Mouse (Mus musculus) fat pad, adult 2 months (tissue): ENCODE data around the gene Serinc2.
A peak's percentile ranks its signal among the peaks of the same experiment; 100 is the strongest.
"Not testable (repeated sequence)": the region's sequence is repeated elsewhere in the genome, so short reads cannot be mapped to it uniquely, and the experiment has no call there.

Experiments used
- DNase-seq: peaks from one replicate; pipeline ENCODE4 v3.0.0-alpha.2; 2011; ENCODE audit warnings: low read depth, low spot score; ENCODE audit errors: extremely low read depth

Gene Serinc2

DNA sequence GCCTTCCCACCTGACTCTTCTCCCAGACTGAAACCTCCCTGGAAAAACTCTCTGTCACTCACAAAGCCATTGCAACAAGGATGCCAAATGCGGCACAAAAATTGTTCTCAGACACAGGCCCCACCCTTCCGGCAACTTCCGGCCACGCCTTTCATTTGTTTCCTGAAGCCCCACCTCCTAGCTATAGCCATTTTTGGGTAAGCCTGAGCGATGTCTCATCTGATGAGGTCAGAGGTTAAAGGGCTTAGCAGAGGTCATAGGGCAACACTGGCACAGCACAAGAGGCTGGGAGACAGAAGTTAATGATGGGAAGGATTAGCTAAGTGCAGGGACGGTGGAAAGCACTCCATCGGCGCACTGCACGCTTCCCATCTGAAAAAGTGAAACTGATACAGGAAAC lies 12.4 kb downstream of the Serinc2 start:
- DNase-seq: no peak

DNA sequence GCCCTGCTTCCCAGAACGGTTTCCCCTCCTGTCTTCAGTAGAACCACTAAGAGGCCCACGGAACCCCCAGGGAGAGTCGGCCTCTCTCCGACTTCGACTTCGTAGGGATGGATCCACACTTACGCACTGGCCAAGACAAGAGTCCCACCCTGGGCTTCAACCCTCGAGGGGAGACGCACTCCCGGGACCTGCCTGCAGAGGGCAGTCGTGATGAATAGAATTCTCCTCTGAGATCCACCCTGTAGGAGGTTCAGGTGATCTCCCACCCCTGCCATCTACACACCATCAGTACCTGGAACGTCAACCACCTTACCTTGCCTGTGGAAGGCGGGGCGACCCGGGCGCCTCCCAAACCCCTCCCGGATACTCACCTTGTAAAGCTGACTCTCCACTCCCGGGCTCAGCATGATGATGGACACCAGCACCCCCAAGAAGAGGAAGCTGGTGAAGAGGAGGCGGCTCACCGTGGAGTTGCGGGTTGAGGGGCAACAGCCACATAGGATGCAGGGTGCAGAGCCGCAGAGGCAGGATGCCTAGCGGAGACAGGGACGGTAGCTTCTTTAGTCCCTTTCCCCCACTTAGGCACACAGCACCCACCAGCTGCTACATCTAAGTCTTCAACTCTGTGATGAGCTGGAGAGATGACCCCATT lies 14.2 kb downstream of the Serinc2 start:
- DNase-seq: no peak

DNA sequence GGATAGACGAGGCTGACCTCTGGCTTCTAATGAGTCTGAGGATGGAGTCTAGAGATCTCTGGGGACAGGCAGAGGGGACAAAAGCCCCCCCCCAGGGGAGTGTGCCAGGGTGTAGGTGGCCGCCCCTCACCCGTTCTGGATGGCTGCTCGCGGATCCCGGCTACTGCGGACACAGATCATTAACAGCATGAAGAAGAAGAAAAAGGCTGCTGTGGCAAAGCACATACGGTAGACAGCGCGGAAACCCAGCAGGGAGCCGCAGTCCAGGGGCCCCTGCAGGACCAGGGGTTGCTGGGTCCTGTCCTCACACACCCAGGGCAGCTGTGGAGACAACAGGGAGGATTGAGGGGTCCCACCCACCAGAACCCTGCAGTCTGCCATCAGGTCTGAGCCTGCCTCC lies 14.9 kb downstream of the Serinc2 start:
- DNase-seq: no peak

DNA sequence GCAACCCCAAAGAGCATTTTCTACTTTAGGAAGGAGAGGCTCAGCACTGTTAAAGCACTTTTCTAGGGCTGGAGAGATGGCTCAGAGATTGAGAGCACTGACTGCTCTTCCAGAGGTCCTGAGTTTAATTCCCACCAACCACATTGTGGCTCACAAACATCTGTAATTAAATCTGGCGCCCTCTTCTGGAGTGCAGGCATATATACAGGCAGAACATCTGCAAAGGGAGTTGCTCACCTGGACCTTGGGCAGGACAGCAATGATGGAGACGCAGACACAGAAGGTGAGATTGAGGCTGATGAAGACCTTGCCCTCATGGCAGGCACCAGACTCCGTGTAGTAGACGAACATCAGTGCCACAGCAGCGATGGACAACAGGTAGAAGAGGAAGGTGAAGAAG lies 18.6 kb downstream of the Serinc2 start:
- no peak for DNase-seq

DNA sequence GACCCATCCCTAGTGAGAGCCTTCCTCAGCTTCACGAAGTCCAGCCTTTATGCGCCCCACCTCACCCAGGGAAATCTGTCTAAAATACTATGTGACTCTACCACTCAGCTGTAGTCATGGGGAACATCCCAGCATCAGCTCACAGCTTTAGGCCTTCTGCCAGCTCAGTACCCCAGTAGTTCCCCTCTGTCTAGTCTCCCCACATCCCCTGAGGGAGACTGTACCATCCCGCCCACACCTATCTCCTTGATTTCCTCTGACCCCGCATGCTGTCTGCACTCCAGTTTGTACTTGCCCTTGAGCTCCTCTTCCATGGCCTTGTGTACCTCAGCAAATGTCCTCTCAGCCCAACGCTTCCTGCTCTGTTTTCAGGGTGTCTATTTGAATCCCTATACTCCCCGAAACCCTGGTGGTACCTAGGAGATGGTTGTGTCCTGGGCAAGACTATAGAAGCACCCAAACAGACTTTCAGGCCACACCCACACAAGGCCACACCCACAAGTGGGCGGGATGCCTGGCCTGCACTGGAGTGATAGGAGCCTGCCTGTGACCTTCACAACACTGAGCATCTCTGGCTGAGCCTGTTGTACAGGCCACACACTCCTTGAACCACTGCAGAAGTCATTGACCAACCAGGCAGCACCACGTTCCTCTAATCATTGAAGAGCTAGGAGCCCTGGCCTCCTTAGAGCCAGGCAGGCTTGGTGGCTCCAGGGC lies 26.4 kb downstream of the Serinc2 start:
- no peak for DNase-seq

DNA sequence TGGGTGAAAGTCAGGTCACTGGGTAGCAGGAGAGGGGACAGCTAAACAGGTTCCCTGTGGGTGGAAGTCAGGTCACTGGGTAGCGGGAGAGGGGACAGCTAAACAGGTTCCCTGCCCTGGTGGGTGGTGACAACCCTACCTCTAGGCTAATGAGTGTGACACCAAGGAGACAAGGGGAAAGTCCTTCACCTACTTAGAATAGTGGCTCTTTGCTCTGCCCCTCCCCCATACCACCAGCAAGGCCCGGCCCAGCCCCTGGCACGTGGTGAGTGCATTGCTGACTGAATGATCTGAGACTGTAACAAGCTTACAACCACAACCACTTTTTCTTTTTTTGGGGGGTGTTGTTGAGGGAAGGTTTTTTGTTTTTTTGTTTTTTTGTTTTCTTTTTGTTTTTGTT lies 27.2 kb downstream of the Serinc2 start:
- no peak for DNase-seq

DNA sequence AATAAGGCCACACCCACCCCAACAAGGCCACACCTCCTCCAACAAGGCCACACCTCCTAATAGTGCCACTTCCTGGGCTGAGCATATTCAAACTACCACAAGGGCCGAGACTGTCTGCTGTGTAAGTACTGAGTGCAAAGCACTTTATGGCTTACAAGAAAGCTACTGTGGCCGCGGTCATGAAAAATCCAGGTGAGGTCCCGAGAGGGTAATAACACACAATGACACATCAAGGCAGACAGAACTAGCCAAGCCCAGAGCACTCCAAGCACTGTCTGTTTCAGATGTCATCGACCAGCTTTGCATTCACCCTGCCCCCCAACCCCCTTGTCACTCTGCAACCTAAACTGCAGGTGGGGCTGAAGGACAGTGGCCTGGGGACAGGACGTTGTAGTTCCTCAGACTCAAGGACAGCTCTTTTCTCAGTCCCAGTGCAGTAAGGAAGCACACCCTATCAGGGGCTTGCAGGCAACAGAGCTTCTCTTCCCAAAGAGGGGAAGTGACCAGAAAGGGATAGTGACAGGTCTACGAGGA lies 27.8 kb downstream of the Serinc2 start:
- no peak for DNase-seq

DNA sequence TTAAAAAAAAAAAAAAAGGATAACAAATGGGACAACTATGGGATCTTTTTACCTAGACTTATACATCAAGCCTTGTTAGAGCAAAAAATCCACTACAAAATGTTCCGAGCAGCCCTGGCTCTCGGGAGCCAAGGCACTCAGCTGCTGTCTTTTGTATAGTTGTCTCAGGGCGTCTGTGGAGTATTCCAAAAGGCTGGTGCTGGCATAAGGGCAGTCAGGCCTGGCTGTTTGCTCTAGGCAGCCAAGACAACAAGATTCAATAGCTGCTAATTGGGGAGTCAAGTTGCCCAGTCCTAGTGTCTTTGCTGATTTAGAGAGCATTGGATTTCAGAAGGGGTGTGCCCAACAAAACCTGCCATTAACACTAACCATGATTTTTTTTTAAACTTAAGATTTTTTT lies 30.4 kb downstream of the Serinc2 start:
- no peak for DNase-seq

DNA sequence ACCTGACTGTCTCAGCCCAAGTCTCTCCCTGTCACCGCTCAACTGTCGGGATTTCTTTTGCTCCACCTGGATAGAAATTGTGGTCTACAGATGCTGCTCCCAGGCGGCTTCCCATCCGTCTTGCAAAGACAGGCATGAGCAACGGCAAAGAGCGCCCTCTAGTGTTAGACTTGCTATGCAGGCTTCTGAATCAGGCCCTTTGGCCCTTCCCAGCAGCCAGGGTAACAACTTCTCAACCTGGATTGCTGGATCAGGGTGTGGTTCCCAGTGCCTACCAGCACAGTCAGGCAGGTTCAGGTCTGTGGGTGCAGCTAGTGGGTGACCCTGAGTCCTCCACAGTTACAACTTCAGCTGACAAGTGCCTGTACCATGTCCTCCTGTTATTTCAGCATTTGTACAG lies 32.9 kb downstream of the Serinc2 start:
- peak; percentile 19 for DNase-seq

DNA sequence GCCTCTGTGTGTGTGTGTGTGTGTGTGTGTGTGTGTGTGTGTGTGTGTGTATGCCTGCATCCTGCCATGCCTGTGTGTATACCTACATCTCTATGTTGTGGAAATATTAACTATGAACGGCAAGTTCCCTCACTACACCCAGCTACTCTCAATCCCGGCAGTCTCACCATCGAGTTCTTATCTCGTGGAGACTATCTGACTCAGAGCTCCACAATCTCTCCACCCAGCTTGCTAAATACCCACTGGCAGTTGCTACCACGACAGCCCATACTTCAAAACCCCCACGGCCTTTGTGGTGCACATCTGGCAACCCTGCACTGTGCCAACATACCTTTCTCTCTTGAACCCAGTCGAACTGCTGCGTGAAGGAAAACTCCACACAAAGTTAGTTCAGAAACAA lies 34.3 kb downstream of the Serinc2 start:
- DNase-seq: no peak

DNA sequence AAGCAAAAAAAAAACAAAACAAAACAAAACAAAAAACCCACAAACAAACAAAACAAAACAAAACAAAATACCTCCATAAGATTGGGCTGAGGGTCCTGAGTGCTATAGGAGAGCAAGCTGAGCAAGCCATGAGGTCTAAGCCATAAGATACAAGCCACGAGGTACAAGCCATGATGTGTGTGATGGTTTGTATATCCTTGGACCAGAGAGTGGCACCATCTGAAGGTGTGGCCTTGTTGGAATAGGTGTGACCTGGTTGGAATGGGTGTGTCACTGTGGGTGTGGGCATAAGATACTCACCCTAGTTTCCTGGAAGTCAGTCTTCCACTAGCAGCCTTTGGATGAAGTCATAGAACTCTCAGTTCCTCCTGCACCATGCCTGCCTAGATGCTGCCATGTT lies 35.4 kb downstream of the Serinc2 start:
- not testable (repeated sequence) for DNase-seq

DNA sequence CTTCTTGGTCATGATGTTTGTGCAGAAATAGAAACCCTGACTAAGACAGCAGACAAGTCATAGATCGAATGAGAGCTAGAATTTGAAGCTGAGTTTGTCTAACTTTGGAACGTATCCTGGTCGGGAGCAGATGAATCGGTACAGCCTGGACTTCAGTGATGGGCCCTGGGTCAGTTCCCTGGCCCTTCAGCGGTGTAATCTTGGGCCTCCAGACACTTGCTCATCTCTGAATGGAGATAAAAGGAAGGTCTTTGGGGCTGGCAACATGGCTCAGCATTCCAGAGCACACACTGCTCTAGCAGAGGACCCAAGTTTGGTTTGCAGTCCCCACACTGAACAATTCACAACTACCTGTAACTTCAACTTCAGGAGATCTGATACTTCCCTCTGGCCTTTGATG lies 36.0 kb downstream of the Serinc2 start:
- no peak for DNase-seq

DNA sequence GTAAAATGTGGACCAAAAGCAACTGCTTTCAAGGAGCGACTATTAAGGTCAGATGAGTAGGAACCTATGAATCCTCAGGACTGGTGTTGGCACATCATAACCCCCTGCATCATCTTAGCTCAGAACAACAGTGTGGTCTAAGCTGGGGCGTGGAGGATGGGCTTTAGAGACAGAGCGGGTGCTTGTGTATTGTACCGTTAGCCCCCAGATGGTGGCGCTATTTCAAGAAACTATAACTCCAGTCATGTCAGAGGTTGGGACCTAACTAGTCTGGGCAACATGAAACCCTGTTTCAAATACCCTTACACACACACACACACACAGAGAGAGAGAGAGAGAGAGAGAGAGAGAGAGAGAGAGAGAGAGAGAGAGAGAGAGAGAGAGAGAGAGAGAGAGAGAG lies 38.3 kb downstream of the Serinc2 start:
- DNase-seq: no peak

DNA sequence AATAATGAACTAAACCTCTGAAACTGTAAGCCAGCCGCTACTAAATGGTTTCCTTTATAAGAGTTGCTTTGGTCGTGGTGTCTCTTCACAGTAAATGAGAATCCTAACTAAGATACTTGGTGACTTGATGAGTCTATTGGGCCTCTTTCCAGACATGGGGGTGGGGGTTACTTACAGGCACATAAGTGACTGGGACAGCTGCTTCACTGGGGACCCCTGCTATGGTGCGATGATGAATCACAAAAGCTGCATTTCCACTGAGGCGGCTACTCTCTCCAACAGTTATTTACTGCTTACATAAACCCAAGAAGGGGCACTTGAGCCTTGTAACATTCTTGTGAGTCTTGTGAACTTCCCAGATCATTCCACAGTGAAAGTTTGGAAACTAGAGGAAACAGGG lies 41.4 kb downstream of the Serinc2 start:
- no peak for DNase-seq

DNA sequence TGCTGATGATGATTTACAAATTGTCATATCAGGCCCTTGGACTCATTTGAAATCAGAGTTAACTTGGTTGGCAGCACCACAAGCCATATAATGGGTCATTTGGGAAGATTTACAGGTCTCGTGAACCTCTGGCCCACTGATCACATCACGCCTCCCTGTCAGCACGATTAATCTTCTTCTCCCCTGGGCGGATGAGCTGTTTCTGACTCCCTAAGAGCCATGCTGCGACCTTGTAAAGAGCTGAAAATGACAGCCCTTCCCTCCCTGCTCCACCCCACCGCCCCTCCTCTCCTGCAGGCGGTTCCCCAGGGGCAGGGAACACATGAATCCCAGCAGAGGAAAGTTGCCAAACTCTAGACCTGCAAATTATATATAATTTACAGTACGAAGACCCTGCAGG lies 42.6 kb downstream of the Serinc2 start:
- DNase-seq: no peak

DNA sequence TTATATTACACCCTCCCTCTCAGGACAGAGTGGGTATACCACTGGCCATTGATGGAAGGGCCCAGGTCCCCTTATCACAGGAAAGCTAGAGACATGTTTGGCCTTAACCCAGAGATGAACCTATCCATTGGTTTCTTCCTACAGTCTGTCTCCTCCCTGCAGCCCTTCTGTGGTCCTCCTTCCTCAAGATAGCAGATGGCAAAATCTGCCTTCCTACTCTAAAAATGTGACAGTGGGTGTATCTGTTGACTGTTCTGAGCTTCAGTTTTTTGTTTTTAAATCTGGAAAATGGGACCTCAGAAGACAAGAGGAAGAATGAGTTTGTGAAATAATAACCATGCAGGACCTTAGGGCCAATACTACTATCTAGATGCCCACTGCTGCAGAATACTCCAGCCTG lies 54.9 kb downstream of the Serinc2 start:
- DNase-seq: no peak

DNA sequence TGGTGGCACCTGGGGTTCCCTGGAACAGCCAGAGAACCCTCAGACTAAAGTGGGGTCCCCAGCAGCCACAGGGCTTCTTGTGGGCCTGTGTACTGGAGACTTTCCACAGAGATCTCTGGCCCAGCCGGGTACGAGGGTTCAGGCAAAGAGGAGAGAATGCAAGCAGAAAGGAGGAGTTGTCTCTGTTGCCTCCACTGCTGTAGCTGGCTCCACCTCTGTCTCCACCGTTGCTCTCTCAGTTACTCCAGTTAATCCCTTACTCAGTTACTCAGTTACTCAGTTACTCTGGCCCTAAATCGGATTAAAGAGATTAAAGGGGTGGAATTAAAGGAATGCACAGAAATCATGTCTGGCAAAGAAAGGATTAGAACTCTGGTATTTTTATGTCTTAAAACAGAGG lies 56.8 kb downstream of the Serinc2 start, which contains the start of gene Gm853:
Gene Gm853 (minus strand): TSS at position 223 of the 400 bp plus-strand sequence.
- DNase-seq: no peak

DNA sequence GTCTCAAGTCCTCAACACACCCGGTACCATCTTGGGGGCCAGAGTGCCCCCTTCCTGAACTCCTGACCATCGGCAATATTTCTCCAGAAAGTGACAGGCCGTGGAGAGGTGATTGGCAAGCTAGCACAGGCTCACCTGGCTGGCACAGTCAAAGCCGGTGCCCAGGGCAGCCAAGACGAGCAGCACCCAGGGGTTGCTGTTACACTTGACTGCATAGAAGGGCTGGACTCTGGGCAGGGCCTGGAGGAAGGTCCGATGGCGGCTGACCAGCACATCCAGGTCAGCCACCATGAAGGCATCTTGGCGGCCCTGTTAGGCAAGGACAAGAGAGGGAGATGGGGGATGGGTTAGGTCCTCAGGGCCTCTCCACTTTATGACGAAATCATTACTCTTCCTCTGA lies 58.8 kb downstream of the Serinc2 start:
- DNase-seq: no peak

DNA sequence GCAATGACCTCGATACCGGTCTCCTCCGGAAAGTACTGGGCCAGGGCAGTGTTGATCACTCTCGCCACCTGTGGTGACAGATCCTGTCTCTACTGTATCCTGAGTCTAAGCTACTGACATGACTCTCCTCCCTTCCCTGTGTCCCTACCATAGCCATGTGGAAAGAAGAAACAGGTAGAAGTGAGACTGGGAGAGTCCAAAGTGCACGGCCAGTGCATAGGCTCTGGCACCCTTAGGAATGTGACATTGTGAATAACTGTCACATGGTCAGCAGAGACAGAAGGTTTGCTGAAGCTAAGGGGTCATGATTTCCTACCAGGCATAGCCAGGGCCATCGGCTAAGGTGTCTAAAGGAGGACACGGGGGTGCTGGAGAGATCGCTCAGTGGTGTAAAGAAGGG lies 63.6 kb downstream of the Serinc2 start:
- no peak for DNase-seq

DNA sequence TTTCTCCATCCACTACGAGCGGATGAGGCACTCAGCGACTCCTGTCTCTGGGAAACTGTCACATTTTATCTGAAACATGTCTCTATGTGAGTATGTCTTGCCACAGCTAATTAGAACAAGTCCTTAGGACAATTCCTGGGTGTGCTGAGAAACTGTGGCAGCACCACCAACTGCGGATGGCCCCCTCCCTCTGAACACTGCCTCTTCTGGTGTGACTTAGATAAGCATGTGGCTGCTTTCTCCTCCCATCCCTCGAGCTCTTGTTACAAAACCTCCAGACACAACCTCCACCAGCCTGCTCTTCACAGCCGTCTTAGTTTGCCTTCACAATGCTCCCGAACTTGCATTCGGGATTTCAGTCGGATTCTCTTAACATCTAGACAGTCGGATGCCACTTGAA lies 65.1 kb downstream of the Serinc2 start:
- DNase-seq: no peak

DNA sequence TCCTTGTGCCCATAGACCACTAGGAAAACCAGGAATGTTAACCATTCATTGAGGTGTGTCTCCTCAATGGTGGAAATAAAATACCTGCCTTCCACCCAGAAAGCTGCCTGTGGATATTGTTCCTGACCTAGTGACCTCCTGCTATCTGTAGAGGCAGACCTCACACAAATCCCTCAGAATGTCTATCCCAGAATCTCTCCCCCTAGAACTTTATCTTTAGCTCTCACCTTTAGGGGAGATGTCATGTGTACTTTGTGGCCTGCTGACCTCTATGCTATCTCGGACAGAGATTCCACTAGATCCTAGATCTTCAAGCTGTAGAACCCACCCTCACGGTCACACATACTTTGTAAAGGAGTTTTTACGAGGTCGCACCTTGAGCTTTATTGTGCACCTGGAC lies 65.8 kb downstream of the Serinc2 start:
- DNase-seq: no peak

DNA sequence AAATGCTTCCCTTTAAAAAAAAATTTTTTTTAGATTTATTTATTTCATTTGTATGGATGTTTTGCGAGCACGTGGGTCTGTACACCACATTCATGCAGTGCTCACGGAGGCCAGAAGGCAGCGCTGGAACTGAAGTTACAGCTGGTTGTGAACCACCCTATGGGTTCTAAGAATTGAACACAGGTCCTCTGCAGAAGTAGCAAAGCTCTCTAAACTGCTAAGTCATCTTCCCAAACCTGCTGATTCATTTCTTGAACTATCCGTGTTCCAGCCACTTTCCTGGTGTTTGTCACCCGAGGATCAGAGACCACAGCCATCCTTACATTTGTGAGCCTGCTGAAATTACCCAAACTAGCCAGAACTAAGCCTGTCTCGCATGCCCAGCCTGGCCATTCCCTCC lies 66.6 kb downstream of the Serinc2 start:
- DNase-seq: no peak

DNA sequence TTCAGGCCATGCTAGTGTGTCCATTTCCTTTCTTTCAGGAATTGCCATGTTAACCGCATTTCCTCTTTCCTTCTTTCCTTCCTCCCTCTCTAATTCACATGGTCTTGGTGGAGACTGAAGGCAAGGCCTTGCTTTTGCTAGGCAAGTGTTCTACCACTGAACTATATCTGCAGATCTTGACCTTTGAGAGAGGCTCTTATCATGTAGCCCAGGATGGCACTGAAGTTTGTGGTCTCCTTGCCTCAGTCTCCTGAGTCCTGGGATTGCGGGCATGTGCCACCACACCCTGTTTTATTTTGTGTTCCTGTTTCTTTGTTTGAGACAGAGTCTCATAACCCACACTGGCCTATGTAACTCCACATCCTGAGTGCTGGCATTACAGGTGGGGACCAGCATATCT lies 67.1 kb downstream of the Serinc2 start:
- no peak for DNase-seq
